Mouse (Mus musculus): ENCODE results near the gene Appbp2. TPM values are rescaled to one million over a fixed set of nuclear protein-coding genes. Genes with fewer than 3 reads are reported as not detected.
"Not testable (repeated sequence)": the region's sequence is repeated elsewhere in the genome, so short reads cannot be mapped to it uniquely, and the experiment has no call there.

The Appbp2 gene
- total RNA-seq, 2 experiments from 2014 or later, result 17.3 to 18.4 TPM

- DNase-seq, result no peak
Measured at GRCm38 (mm10) chr11:85223248-85223647, 11.7 kb downstream of the Appbp2 start.

- DNase-seq, result no peak
Measured at GRCm38 (mm10) chr11:85222561-85222960, 12.4 kb downstream of the Appbp2 start.

GRCm38 (mm10) chr11:85219014-85219413 lies 15.9 kb downstream of the Appbp2 start:
- DNase-seq, result no peak

GRCm38 (mm10) chr11:85214679-85215078 lies 20.3 kb downstream of the Appbp2 start:
- DNase-seq, result no peak

- DNase-seq, result no peak
Measured at GRCm38 (mm10) chr11:85213215-85213614, 21.7 kb downstream of the Appbp2 start.

GRCm38 (mm10) chr11:85211151-85211550 lies 23.8 kb downstream of the Appbp2 start:
- DNase-seq, result no peak

- no peak for DNase-seq
Measured at GRCm38 (mm10) chr11:85206231-85206630, 28.7 kb downstream of the Appbp2 start.

- DNase-seq, result no peak
Measured at GRCm38 (mm10) chr11:85198906-85199305, 36.0 kb downstream of the Appbp2 start.

- DNase-seq, result no peak
Measured at GRCm38 (mm10) chr11:85196046-85196445, 38.9 kb downstream of the Appbp2 start.

- DNase-seq, result no peak
Measured at GRCm38 (mm10) chr11:85194206-85194605, 40.7 kb downstream of the Appbp2 start.

- DNase-seq, result no peak
Measured at GRCm38 (mm10) chr11:85190741-85191140, 44.2 kb downstream of the Appbp2 start.

- DNase-seq, result no peak
Measured at GRCm38 (mm10) chr11:85189110-85189509, 45.8 kb downstream of the Appbp2 start.

- DNase-seq, result no peak
Measured at GRCm38 (mm10) chr11:85184839-85185238, 50.1 kb downstream of the Appbp2 start.

- DNase-seq, result peak; percentile 23
Measured at GRCm38 (mm10) chr11:85184082-85184481, 50.8 kb downstream of the Appbp2 start.

- DNase-seq, result peak; percentile 32
Measured at GRCm38 (mm10) chr11:85183284-85183779, 51.6 kb downstream of the Appbp2 start.

GRCm38 (mm10) chr11:85182617-85183283 lies 52.2 kb downstream of the Appbp2 start:
- DNase-seq, result peak; percentile 67

- DNase-seq, result no peak
Measured at GRCm38 (mm10) chr11:85178413-85178812, 56.5 kb downstream of the Appbp2 start.

- DNase-seq, result no peak
Measured at GRCm38 (mm10) chr11:85177761-85178160, 57.2 kb downstream of the Appbp2 start.

- DNase-seq, result no peak
Measured at GRCm38 (mm10) chr11:85175941-85176340, 59.0 kb downstream of the Appbp2 start.

- no peak for DNase-seq
Measured at GRCm38 (mm10) chr11:85170833-85171232, 64.1 kb downstream of the Appbp2 start.

GRCm38 (mm10) chr11:85170058-85170740 lies 64.7 kb downstream of the Appbp2 start, which contains the start of gene 1700125H20Rik:
Gene 1700125H20Rik (plus strand): TSS chr11:85170404.
- DNase-seq, result peak; percentile 96

GRCm38 (mm10) chr11:85167503-85167902 lies 67.4 kb downstream of the Appbp2 start:
- no peak for DNase-seq

- no peak for DNase-seq
Measured at GRCm38 (mm10) chr11:85164371-85164770, 70.6 kb downstream of the Appbp2 start.

- DNase-seq, result not testable (repeated sequence)
Measured at GRCm38 (mm10) chr11:85163014-85163413, 71.9 kb downstream of the Appbp2 start.
